Mouse (Mus musculus) kidney, adult 2 months (tissue): Measurements from ENCODE around the gene Fgf12. TPM values are rescaled to one million over a fixed set of nuclear protein-coding genes. Genes with fewer than 3 reads are reported as not detected.

Experiments
- DNase-seq: peaks from one replicate; pipeline ENCODE4 v3.0.0; 2021
- H3K27ac ChIP-seq: fragments of 200-500 bp; 2 replicates; pipeline ENCODE4 v1.5.1; 2012; ENCODE audit warnings: low read depth, low read length, control low read depth, inconsistent platforms; ENCODE audit not compliant: insufficient read depth
- H3K27me3 ChIP-seq: fragments of 200-500 bp; replicated peaks from 2 replicates; pipeline ENCODE4 v1.6.1; 2012; ENCODE audit warnings: mild to moderate bottlenecking, moderate library complexity, low read length, inconsistent platforms; ENCODE audit not compliant: control insufficient read depth, insufficient read depth
- H3K36me3 ChIP-seq: fragments of 200-500 bp; 2 replicates; pipeline ENCODE4 v1.6.1; 2012; ENCODE audit warnings: mild to moderate bottlenecking, moderate library complexity, low read length, inconsistent platforms; ENCODE audit not compliant: control insufficient read depth, insufficient read depth
- H3K4me1 ChIP-seq: fragments of 200-500 bp; 2 replicates; pipeline ENCODE4 v1.6.1; 2011; ENCODE audit warnings: low read length; ENCODE audit not compliant: control insufficient read depth, insufficient read depth
- H3K4me3 ChIP-seq: fragments of 200-500 bp; 2 replicates; pipeline ENCODE4 v1.5.1; 2011; ENCODE audit warnings: mild to moderate bottlenecking, low read depth, low read length, control low read depth; ENCODE audit not compliant: insufficient read depth
- CTCF ChIP-seq: fragments of 200-500 bp; conservative IDR thresholded peaks from 2 replicates; pipeline ENCODE4 v1.5.1; 2011; ENCODE audit warnings: low read depth, mild to moderate bottlenecking, control low read depth, low read length, moderate library complexity, mixed read lengths; ENCODE audit not compliant: insufficient read depth, insufficient read length
- POLR2A ChIP-seq: fragments of 200-500 bp; IDR thresholded peaks from one replicate; pipeline ENCODE4 v1.6.1; 2011; ENCODE audit warnings: low read depth, low read length, control low read depth
- WGBS: fragments of 180-500 bp; shearing (Covaris S2); methylation state at CpG from one replicate; pipeline ENCODE4 v1.1.7; 2018; 5-methylcytosine and 5-hydroxymethylcytosine counted together
- polyA plus RNA-seq: library from polyadenylated mRNA; depleted of rRNA; stranded (reverse); fragments of >200 nt; gene quantifications from 2 replicates; pipeline ENCODE4 v1.2.3, GENCODE M21; 2012

Fgf12 gene
- polyA plus RNA-seq, 1 experiment: 0.74 TPM

DNA sequence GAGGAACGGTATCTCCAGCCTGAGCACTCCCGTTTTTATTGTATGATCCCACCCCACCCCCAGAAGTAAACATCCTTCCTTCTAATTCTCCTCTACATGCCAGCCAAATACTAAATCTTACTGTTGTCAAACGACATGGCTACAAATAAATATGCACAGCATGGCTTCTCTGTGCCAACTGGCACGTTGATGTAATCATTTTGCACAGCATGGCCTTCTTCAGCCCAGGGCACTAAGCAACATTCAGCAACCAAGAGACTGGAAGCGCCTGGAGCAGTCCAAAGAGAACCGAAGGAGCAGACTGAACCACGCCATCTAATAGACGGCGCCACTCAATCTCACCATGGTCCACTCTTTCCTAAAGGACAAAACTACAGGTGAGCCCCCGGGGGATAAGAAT, 100.2 kb downstream of the Fgf12 start:
- Histone ChIP-seq H3K4me1 (no peaks in the 10 kb centered on the region), H3K36me3 (no peaks in the 10 kb centered on the region), H3K27ac (no peak overlapping the region), H3K27me3 (no peaks in the 10 kb centered on the region), H3K4me3 (no peak overlapping the region)
- no peak for DNase-seq
- TF ChIP-seq POLR2A (no peak), CTCF (no peak)
- WGBS: 90% methylated on average over 10 of the region's 10 CpGs

DNA sequence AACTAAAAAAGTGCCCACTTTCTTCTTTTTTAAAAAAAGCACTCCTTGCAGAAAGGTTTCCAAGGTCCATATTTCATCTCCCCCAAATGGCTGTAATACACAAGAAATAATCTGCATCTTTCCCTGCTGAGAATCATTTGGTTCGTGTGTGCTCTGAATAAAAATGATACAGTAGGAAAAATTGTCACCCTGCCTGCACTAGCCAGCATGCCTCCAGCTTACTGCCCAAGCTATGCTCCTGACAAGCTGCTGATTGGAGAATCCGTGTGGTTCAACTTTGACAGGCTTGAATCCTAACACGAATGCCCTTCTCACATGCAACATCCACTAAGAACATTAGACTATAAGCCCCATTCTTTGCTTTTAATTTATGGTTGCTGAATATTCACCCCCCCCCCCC, 102.3 kb downstream of the Fgf12 start:
- Histone ChIP-seq H3K27ac (no peak overlapping the region), H3K27me3 (no peaks in the 10 kb centered on the region), H3K4me1 (no peaks in the 10 kb centered on the region), H3K4me3 (no peak overlapping the region), H3K36me3 (no peaks in the 10 kb centered on the region)
- TF ChIP-seq POLR2A (no peak), CTCF (no peak)
- DNase-seq: no peak
- 65% methylated on average over 3 of the region's 3 CpGs for WGBS

DNA sequence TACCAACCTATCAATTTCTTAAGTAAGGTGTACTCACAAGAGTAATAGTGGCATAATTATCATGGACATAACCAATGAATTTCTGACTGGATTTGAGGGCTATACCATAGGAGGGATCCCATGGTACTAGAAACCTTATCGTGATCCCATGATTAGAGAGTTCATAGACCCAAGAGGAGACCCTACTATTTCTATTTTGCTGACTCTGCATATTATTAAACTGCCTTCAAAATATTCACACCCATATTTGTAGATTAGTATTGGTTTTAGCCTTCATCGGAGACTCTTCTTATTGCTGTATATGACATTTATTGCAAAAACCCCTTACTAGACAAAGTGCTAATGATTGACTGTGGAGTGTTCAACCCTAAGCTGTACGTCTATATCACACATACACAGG, 107.8 kb downstream of the Fgf12 start:
- WGBS: 92% methylated on average over 3 of the region's 3 CpGs
- Histone ChIP-seq H3K36me3 (no peaks in the 10 kb centered on the region), H3K4me1 (no peaks in the 10 kb centered on the region), H3K4me3 (no peak overlapping the region), H3K27me3 (no peaks in the 10 kb centered on the region), H3K27ac (no peak overlapping the region)
- DNase-seq: no peak
- no peak for TF ChIP-seq POLR2A
- no peak for TF ChIP-seq CTCF

DNA sequence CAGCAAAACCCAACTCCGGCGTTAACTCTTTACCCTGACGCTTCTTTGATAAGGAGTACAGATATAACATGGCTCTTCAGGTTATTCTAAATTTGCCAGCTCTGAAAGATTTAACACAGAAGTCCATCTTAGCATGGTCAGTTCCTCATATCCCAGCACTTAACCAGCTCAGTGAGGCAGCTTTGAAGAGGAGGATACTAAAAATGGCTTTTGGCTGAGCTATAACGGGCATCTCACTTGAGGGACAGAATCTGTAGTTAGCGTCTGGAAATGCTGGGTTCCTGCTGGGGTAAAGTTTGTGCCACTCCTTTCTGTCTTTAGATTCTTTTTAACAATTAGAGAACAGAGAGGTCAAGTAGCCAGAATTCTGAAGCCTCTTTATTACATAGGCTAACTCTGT, 121.1 kb downstream of the Fgf12 start:
- WGBS: 83% methylated on average over 5 of the region's 5 CpGs
- DNase-seq: no peak
- Histone ChIP-seq H3K4me1 (no peaks in the 10 kb centered on the region), H3K27me3 (no peaks in the 10 kb centered on the region), H3K27ac (no peak overlapping the region), H3K36me3 (no peaks in the 10 kb centered on the region), H3K4me3 (no peak overlapping the region)
- TF ChIP-seq POLR2A: no peak

DNA sequence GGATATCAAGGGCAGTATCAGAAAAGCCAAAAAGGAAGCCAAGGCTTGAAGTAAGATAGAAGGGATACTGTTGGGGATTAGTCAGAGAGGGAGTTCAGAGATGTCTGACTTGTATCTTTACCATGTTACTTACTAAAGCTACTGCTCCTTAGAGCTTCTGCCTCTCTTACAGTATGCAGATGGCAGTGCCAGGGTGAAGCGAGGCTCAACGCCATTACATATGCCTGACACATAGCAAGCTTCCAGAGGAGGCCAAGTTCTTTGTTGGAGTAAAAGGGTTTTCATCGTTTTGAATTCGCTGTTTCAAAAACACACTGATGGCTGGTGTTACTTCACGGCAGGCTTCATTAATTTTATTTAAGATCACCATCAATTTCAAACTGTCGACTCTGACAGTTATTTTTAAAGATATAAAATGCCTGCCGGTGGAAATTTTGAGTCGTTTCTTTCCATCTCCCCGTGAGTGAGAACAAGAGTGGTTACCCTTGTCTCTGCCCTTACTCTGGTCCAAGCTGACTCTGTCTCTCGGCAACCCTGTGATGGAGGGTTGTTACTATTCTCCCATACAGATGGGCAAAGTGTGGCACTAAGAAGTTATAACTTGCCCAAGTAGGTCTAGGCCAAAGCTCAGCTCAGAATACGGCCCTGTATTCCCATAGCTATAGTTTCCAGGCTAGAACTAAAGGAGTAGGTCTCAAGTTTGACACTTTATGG, 121.9 kb downstream of the Fgf12 start:
- no peaks in the 10 kb centered on the region for H3K4me1 ChIP-seq
- DNase-seq: no peak
- H3K27ac ChIP-seq: no peak overlapping the region
- no peaks in the 10 kb centered on the region for H3K36me3 ChIP-seq
- H3K4me3 ChIP-seq: no peak overlapping the region
- TF ChIP-seq POLR2A (no peak), CTCF (no peak)
- WGBS: 52% methylated on average over 11 of the region's 11 CpGs
- no peaks in the 10 kb centered on the region for H3K27me3 ChIP-seq

DNA sequence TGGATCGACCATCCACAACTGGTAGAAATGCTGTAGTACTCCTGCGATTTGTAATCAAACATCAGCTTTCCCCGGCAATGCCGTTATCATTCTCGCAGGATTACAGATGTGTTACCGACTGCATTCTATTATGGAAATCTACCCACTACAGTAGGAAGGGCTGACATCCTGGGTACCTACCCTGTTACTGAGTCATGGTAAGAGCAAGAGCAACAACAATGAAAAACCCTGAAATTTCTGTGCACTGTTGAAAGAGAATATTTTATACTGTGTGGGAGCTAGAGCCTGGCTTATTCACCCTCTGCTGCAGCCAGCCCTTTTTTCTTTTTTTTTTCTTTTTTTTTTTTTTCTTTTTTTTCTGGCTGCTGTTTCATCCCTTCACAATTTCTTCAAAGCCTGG, 126.6 kb downstream of the Fgf12 start:
- WGBS: 87% methylated on average over 6 of the region's 6 CpGs
- no peak overlapping the region for H3K4me3 ChIP-seq
- TF ChIP-seq POLR2A (no peak), CTCF (no peak)
- no peaks in the 10 kb centered on the region for H3K36me3 ChIP-seq
- H3K4me1 ChIP-seq: no peaks in the 10 kb centered on the region
- DNase-seq: no peak
- H3K27ac ChIP-seq: no peak overlapping the region
- no peaks in the 10 kb centered on the region for H3K27me3 ChIP-seq

DNA sequence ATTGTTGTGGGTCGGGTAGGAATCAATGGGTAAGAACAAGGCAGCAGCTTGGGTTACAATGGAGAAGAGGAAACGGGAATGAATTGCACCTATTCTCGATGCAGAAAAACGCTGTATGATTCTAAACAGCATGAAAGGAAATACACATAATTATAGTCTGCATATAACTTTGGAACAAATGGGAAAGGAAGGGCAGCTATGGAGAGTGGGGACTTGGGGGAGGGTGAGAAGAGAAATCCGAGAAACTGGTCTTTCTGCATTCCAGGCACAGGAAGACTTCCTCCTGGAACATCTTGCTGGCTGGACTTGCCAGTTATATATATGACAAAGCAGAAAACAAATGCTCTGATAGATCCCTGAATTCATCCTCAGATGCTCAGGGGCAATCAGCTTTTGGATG, 127.2 kb downstream of the Fgf12 start:
- H3K36me3 ChIP-seq: no peaks in the 10 kb centered on the region
- H3K27ac ChIP-seq: no peak overlapping the region
- no peaks in the 10 kb centered on the region for H3K27me3 ChIP-seq
- H3K4me3 ChIP-seq: no peak overlapping the region
- TF ChIP-seq POLR2A (no peak), CTCF (no peak)
- DNase-seq: no peak
- WGBS: 43% methylated on average over 5 of the region's 5 CpGs
- H3K4me1 ChIP-seq: no peaks in the 10 kb centered on the region
